Mouse (Mus musculus) adrenal gland, postnatal 25 days (tissue): Measurements from ENCODE around the gene Serpina3a. TPM values are rescaled to one million over a fixed set of nuclear protein-coding genes. Genes with fewer than 3 reads are reported as not detected.
A peak's percentile ranks its signal among the peaks of the same experiment; 100 is the strongest.
"Not testable (repeated sequence)": the region's sequence is repeated elsewhere in the genome, so short reads cannot be mapped to it uniquely, and the experiment has no call there.

Source experiments
- DNase-seq: peaks from one replicate; pipeline ENCODE4 v3.0.0; 2021; ENCODE audit warnings: mixed read lengths
- long read RNA-seq: library from polyadenylated mRNA; stranded (forward); transcript quantifications from one replicate; pipeline ENCODE4 v2.0.0, GENCODE M21; 2021
- total RNA-seq: library from RNA; stranded (reverse); gene quantifications from 2 replicates; pipeline ENCODE4 v1.2.3, GENCODE M21; 2021

Serpina3a gene
- total RNA-seq = not detected in 2 replicates
- long read RNA-seq = 0 reads

- not testable (repeated sequence) for DNase-seq
Observed at GRCm38 (mm10) chr12:104112333-104112732, at the start of gene Serpina3a. Gene Serpina3a (plus strand): TSS chr12:104112724.

GRCm38 (mm10) chr12:104064532-104064931 is 48.0 kb upstream of the Serpina3a start:
- DNase-seq = no peak

GRCm38 (mm10) chr12:104064996-104065395 is 47.5 kb upstream of the Serpina3a start:
- no peak for DNase-seq

GRCm38 (mm10) chr12:104066241-104066640 is 46.3 kb upstream of the Serpina3a start:
- peak; percentile 64 for DNase-seq

- DNase-seq = peak; percentile 32
Observed at GRCm38 (mm10) chr12:104067549-104067948, 45.0 kb upstream of the Serpina3a start.

GRCm38 (mm10) chr12:104069620-104070019 is 42.9 kb upstream of the Serpina3a start:
- peak; percentile 82 for DNase-seq

- DNase-seq = no peak
Observed at GRCm38 (mm10) chr12:104071708-104072107, 40.8 kb upstream of the Serpina3a start.

GRCm38 (mm10) chr12:104072286-104072685 is 40.2 kb upstream of the Serpina3a start:
- no peak for DNase-seq

- no peak for DNase-seq
Observed at GRCm38 (mm10) chr12:104090119-104090518, 22.4 kb upstream of the Serpina3a start.

- no peak for DNase-seq
Observed at GRCm38 (mm10) chr12:104091303-104091702, 21.2 kb upstream of the Serpina3a start.

- no peak for DNase-seq
Observed at GRCm38 (mm10) chr12:104100768-104101167, 11.8 kb upstream of the Serpina3a start, which contains the start of gene Serpina5. Gene Serpina5 (plus strand): TSS chr12:104101113.

GRCm38 (mm10) chr12:104105847-104106246 is 6.7 kb upstream of the Serpina3a start:
- DNase-seq = no peak

- no peak for DNase-seq
Observed at GRCm38 (mm10) chr12:104106919-104107318, 5.6 kb upstream of the Serpina3a start.

- no peak for DNase-seq
Observed at GRCm38 (mm10) chr12:104108507-104108906, 4.0 kb upstream of the Serpina3a start.

- DNase-seq = no peak
Observed at GRCm38 (mm10) chr12:104114921-104115579, 2.5 kb downstream of the Serpina3a start.

GRCm38 (mm10) chr12:104123097-104123496 is 10.6 kb downstream of the Serpina3a start:
- no peak for DNase-seq

GRCm38 (mm10) chr12:104123996-104124395 is 11.5 kb downstream of the Serpina3a start:
- no peak for DNase-seq

- no peak for DNase-seq
Observed at GRCm38 (mm10) chr12:104125021-104125560, 12.6 kb downstream of the Serpina3a start.

GRCm38 (mm10) chr12:104127696-104128095 is 15.2 kb downstream of the Serpina3a start, which contains the start of gene Serpina3b:
Gene Serpina3b (plus strand): TSS chr12:104127996.
- no peak for DNase-seq

- no peak for DNase-seq
Observed at GRCm38 (mm10) chr12:104131041-104131440, 18.5 kb downstream of the Serpina3a start.

GRCm38 (mm10) chr12:104138216-104138615 is 25.7 kb downstream of the Serpina3a start:
- DNase-seq = no peak

GRCm38 (mm10) chr12:104140543-104141103 is 28.1 kb downstream of the Serpina3a start:
- DNase-seq = no peak

- no peak for DNase-seq
Observed at GRCm38 (mm10) chr12:104141506-104141905, 29.0 kb downstream of the Serpina3a start.

- no peak for DNase-seq
Observed at GRCm38 (mm10) chr12:104142427-104142826, 29.9 kb downstream of the Serpina3a start.
